Mouse (Mus musculus): ENCODE data around the gene Grtp1. TPM values are rescaled to one million over a fixed set of nuclear protein-coding genes. Genes with fewer than 3 reads are reported as not detected.

Gene Grtp1
- polyA plus RNA-seq, 1 experiment from 2014 or later = 6.8 TPM

GRCm38 (mm10) chr8:13228923-13229610 is 28.6 kb upstream of the Grtp1 start:
- Histone ChIP-seq H3K9ac (ENCODE audit: low read depth, low read length) (no peak overlapping the region), H3K27me3 (ENCODE audit: control insufficient read depth, insufficient read depth, low read depth, low read length) (0 out of 2 replicates have a peak, but pooled peaks cover 6% of the 10 kb centered on the region), H3K4me3 (ENCODE audit: low read depth, low read length) (no peak overlapping the region), H3K4me1 (ENCODE audit: control insufficient read depth, low read depth, low read length) (no peaks in the 10 kb centered on the region), H3K9me3 (replicated peaks; ENCODE audit: control insufficient read depth, low read length) (no peaks in the 10 kb centered on the region), H3K4me2 (ENCODE audit: low read depth, low read length) (no peak overlapping the region), H3K27ac (ENCODE audit: low read length) (no peak overlapping the region), H3K36me3 (ENCODE audit: control insufficient read depth, insufficient read depth) (no peaks in the 10 kb centered on the region)
- ATAC-seq (ENCODE audit: low read depth) = no peak
- 46% methylated on average over 9 of the region's 9 CpGs for WGBS (ENCODE audit: insufficient replicate concordance)

- Histone ChIP-seq H3K4me3 (ENCODE audit: low read depth, low read length) (no peak overlapping the region), H3K36me3 (ENCODE audit: control insufficient read depth, insufficient read depth) (no peaks in the 10 kb centered on the region), H3K4me2 (ENCODE audit: low read depth, low read length) (no peak overlapping the region), H3K4me1 (ENCODE audit: control insufficient read depth, low read depth, low read length) (no peaks in the 10 kb centered on the region), H3K27ac (ENCODE audit: low read length) (no peak overlapping the region), H3K27me3 (ENCODE audit: control insufficient read depth, insufficient read depth, low read depth, low read length) (peaks cover 6% of the 10 kb centered on the region; the same call in 1 of the 2 replicates), H3K9me3 (replicated peaks; ENCODE audit: control insufficient read depth, low read length) (no peaks in the 10 kb centered on the region), H3K9ac (ENCODE audit: low read depth, low read length) (no peak overlapping the region)
- 24% methylated on average over 3 of the region's 3 CpGs for WGBS (ENCODE audit: insufficient replicate concordance)
- ATAC-seq (ENCODE audit: low read depth) = no peak
Observed at GRCm38 (mm10) chr8:13227184-13227583, 26.8 kb upstream of the Grtp1 start.

- H3K4me1 ChIP-seq (ENCODE audit: control insufficient read depth, low read depth, low read length) = no peaks in the 10 kb centered on the region
- no peak overlapping the region for H3K4me2 ChIP-seq (ENCODE audit: low read depth, low read length)
- no peak for ATAC-seq (ENCODE audit: low read depth)
- H3K9me3 ChIP-seq (replicated peaks; ENCODE audit: control insufficient read depth, low read length) = no peaks in the 10 kb centered on the region
- H3K4me3 ChIP-seq (ENCODE audit: low read depth, low read length) = no peak overlapping the region
- H3K9ac ChIP-seq (ENCODE audit: low read depth, low read length) = no peak overlapping the region
- H3K27ac ChIP-seq (ENCODE audit: low read length) = no peak overlapping the region
- peaks cover 6% of the 10 kb centered on the region; the same call in 1 of the 2 replicates for H3K27me3 ChIP-seq (ENCODE audit: control insufficient read depth, insufficient read depth, low read depth, low read length)
- 62% methylated on average over 6 of the region's 6 CpGs for WGBS (ENCODE audit: insufficient replicate concordance)
- H3K36me3 ChIP-seq (ENCODE audit: control insufficient read depth, insufficient read depth) = no peaks in the 10 kb centered on the region
Observed at GRCm38 (mm10) chr8:13226288-13226687, 25.9 kb upstream of the Grtp1 start.

- Histone ChIP-seq H3K9me3 (replicated peaks; ENCODE audit: control insufficient read depth, low read length) (no peaks in the 10 kb centered on the region), H3K27me3 (ENCODE audit: control insufficient read depth, insufficient read depth, low read depth, low read length) (peaks cover 6% of the 10 kb centered on the region; the same call in 1 of the 2 replicates), H3K36me3 (ENCODE audit: control insufficient read depth, insufficient read depth) (no peaks in the 10 kb centered on the region), H3K9ac (ENCODE audit: low read depth, low read length) (no peak overlapping the region), H3K4me3 (ENCODE audit: low read depth, low read length) (no peak overlapping the region), H3K4me2 (ENCODE audit: low read depth, low read length) (no peak overlapping the region), H3K27ac (ENCODE audit: low read length) (no peak overlapping the region), H3K4me1 (ENCODE audit: control insufficient read depth, low read depth, low read length) (no peaks in the 10 kb centered on the region)
- 55% methylated on average over 9 of the region's 9 CpGs for WGBS (ENCODE audit: insufficient replicate concordance)
- ATAC-seq (ENCODE audit: low read depth) = no peak
Observed at GRCm38 (mm10) chr8:13224426-13224825, 24.0 kb upstream of the Grtp1 start.

GRCm38 (mm10) chr8:13218441-13218840 is 18.0 kb upstream of the Grtp1 start:
- Histone ChIP-seq H3K27ac (ENCODE audit: low read length) (no peak overlapping the region), H3K4me2 (ENCODE audit: low read depth, low read length) (no peak overlapping the region), H3K27me3 (ENCODE audit: control insufficient read depth, insufficient read depth, low read depth, low read length) (peaks cover 3% of the 10 kb centered on the region; the same call in 1 of the 2 replicates), H3K4me1 (ENCODE audit: control insufficient read depth, low read depth, low read length) (peaks cover 5% of the 10 kb centered on the region), H3K36me3 (ENCODE audit: control insufficient read depth, insufficient read depth) (no peaks in the 10 kb centered on the region), H3K4me3 (ENCODE audit: low read depth, low read length) (no peak overlapping the region), H3K9ac (ENCODE audit: low read depth, low read length) (no peak overlapping the region), H3K9me3 (replicated peaks; ENCODE audit: control insufficient read depth, low read length) (no peaks in the 10 kb centered on the region)
- 61% methylated on average over 4 of the region's 4 CpGs for WGBS (ENCODE audit: insufficient replicate concordance)
- ATAC-seq (ENCODE audit: low read depth) = no peak

- no peak overlapping the region for H3K4me2 ChIP-seq (ENCODE audit: low read depth, low read length)
- no peak overlapping the region for H3K9ac ChIP-seq (ENCODE audit: low read depth, low read length)
- H3K4me1 ChIP-seq (ENCODE audit: control insufficient read depth, low read depth, low read length) = peaks cover 9% of the 10 kb centered on the region
- H3K27me3 ChIP-seq (ENCODE audit: control insufficient read depth, insufficient read depth, low read depth, low read length) = peaks cover 3% of the 10 kb centered on the region; the same call in 1 of the 2 replicates
- no peaks in the 10 kb centered on the region for H3K36me3 ChIP-seq (ENCODE audit: control insufficient read depth, insufficient read depth)
- no peak overlapping the region for H3K4me3 ChIP-seq (ENCODE audit: low read depth, low read length)
- H3K27ac ChIP-seq (ENCODE audit: low read length) = no peak overlapping the region
- no peaks in the 10 kb centered on the region for H3K9me3 ChIP-seq (replicated peaks; ENCODE audit: control insufficient read depth, low read length)
- no peak for ATAC-seq (ENCODE audit: low read depth)
Observed at GRCm38 (mm10) chr8:13217986-13218385, 17.6 kb upstream of the Grtp1 start.

GRCm38 (mm10) chr8:13217093-13217492 is 16.7 kb upstream of the Grtp1 start:
- Histone ChIP-seq H3K4me1 (ENCODE audit: control insufficient read depth, low read depth, low read length) (peaks cover 9% of the 10 kb centered on the region), H3K4me2 (ENCODE audit: low read depth, low read length) (no peak overlapping the region), H3K27me3 (ENCODE audit: control insufficient read depth, insufficient read depth, low read depth, low read length) (no peaks in the 10 kb centered on the region), H3K9ac (ENCODE audit: low read depth, low read length) (no peak overlapping the region), H3K36me3 (ENCODE audit: control insufficient read depth, insufficient read depth) (no peaks in the 10 kb centered on the region), H3K4me3 (ENCODE audit: low read depth, low read length) (no peak overlapping the region), H3K9me3 (replicated peaks; ENCODE audit: control insufficient read depth, low read length) (no peaks in the 10 kb centered on the region), H3K27ac (ENCODE audit: low read length) (no peak overlapping the region)
- ATAC-seq (ENCODE audit: low read depth) = no peak
- 50% methylated on average over 5 of the region's 5 CpGs for WGBS (ENCODE audit: insufficient replicate concordance)

- WGBS (ENCODE audit: insufficient replicate concordance) = 63% methylated on average over 8 of the region's 8 CpGs
- peak; percentile 42; the same call in 1 of the 2 replicates for ATAC-seq (ENCODE audit: low read depth)
- Histone ChIP-seq H3K4me2 (ENCODE audit: low read depth, low read length) (no peak overlapping the region), H3K27me3 (ENCODE audit: control insufficient read depth, insufficient read depth, low read depth, low read length) (no peaks in the 10 kb centered on the region), H3K4me1 (ENCODE audit: control insufficient read depth, low read depth, low read length) (peaks cover 9% of the 10 kb centered on the region), H3K4me3 (ENCODE audit: low read depth, low read length) (no peak overlapping the region), H3K36me3 (ENCODE audit: control insufficient read depth, insufficient read depth) (no peaks in the 10 kb centered on the region), H3K27ac (ENCODE audit: low read length) (no peak overlapping the region), H3K9ac (ENCODE audit: low read depth, low read length) (no peak overlapping the region), H3K9me3 (replicated peaks; ENCODE audit: control insufficient read depth, low read length) (no peaks in the 10 kb centered on the region)
Observed at GRCm38 (mm10) chr8:13216386-13216785, 16.0 kb upstream of the Grtp1 start.

GRCm38 (mm10) chr8:13213479-13214268 is 13.3 kb upstream of the Grtp1 start:
- 0 out of 2 replicates have a peak overlapping the region, but pooled peaks have one; percentile 19 for H3K4me2 ChIP-seq (ENCODE audit: low read depth, low read length)
- H3K27me3 ChIP-seq (ENCODE audit: control insufficient read depth, insufficient read depth, low read depth, low read length) = no peaks in the 10 kb centered on the region
- peak; percentile 66 for ATAC-seq (ENCODE audit: low read depth)
- H3K4me3 ChIP-seq (ENCODE audit: low read depth, low read length) = no peak overlapping the region
- no peaks in the 10 kb centered on the region for H3K36me3 ChIP-seq (ENCODE audit: control insufficient read depth, insufficient read depth)
- 6% methylated on average over 10 of the region's 10 CpGs for WGBS (ENCODE audit: insufficient replicate concordance)
- peak overlapping the region; percentile 28; the same call in 1 of the 2 replicates for H3K27ac ChIP-seq (ENCODE audit: low read length)
- H3K9me3 ChIP-seq (replicated peaks; ENCODE audit: control insufficient read depth, low read length) = no peaks in the 10 kb centered on the region
- peaks cover 22% of the 10 kb centered on the region for H3K4me1 ChIP-seq (ENCODE audit: control insufficient read depth, low read depth, low read length)
- H3K9ac ChIP-seq (ENCODE audit: low read depth, low read length) = no peak overlapping the region

Data from liver, embryonic 16.5 days (tissue).